Mouse (Mus musculus): Measurements from ENCODE around the gene Sncb. TPM values are rescaled to one million over a fixed set of nuclear protein-coding genes. Genes with fewer than 3 reads are reported as not detected.
"Not testable (repeated sequence)": the region's sequence is repeated elsewhere in the genome, so short reads cannot be mapped to it uniquely, and the experiment has no call there.

Sncb gene
- polyA plus RNA-seq, 1 experiment from 2014 or later: not detected

DNA sequence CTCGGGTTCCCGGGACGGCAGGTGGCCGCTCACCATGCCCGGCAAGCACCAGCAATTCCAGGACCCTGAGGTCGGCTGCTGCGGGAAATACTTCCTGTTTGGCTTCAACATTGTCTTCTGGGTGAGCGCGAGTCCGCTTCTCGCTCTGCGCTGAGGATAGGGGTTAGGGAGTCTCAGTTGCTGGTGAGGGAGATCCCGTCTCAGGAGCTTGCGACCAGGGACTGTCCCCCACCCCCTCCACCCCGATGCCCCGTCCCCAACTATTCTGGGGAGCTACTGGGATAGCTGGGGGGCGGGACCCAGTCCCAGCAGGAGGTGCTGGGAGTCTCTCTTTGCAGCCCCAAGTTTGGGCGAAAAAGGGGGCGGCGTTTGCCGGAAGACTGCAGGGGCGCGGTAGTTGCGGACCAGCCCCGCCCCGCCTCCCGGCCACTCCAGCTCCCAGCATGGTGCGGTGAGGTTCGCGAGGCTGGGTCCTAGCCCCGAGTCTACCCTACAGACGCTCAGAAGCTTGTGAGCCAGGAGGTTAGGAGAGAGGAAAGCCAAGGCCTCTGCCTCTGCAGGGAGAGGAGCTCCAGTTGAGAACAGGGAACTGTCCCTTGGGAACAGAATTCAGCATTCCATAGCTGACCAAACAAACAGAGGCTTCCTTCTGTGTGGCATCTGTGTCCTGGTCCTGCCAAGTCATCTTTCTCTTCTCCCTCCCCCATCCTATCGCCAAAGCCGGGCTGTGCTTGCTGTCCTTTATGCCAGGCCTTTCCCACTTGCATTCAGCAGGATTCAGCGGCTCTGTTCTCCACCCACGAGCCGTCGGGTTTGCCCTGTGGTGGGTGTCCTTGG lies 23.4 kb upstream of the Sncb start:
- 3% methylated on average over 38 of the region's 38 CpGs for WGBS
- DNase-seq (ENCODE audit: low spot score) (peak; percentile 54), ATAC-seq (ENCODE audit: insufficient number of reproducible peaks, low FRiP score, low TSS enrichment, low read depth) (0 out of 2 replicates have a peak, but pooled peaks have one; percentile 12)
- Histone ChIP-seq H3K9ac (ENCODE audit: low read length) (no peak overlapping the region), H3K4me3 (ENCODE audit: low read depth, low read length) (peak overlapping the region; percentile 49), H3K27me3 (ENCODE audit: control insufficient read depth, insufficient read depth, low read length) (peaks cover 24% of the 10 kb centered on the region), H3K9me3 (ENCODE audit: control insufficient read depth, low read length) (no peaks in the 10 kb centered on the region), H3K27ac (replicated peaks; ENCODE audit: low read depth, low read length) (no peak overlapping the region), H3K4me1 (ENCODE audit: control insufficient read depth, insufficient read depth, low read length) (peaks cover 4% of the 10 kb centered on the region; the same call in 1 of the 2 replicates), H3K36me3 (ENCODE audit: control insufficient read depth, insufficient read depth, low read length) (no peaks in the 10 kb centered on the region), H3K4me2 (ENCODE audit: low read depth, severe bottlenecking) (peak overlapping the region; percentile 93)

DNA sequence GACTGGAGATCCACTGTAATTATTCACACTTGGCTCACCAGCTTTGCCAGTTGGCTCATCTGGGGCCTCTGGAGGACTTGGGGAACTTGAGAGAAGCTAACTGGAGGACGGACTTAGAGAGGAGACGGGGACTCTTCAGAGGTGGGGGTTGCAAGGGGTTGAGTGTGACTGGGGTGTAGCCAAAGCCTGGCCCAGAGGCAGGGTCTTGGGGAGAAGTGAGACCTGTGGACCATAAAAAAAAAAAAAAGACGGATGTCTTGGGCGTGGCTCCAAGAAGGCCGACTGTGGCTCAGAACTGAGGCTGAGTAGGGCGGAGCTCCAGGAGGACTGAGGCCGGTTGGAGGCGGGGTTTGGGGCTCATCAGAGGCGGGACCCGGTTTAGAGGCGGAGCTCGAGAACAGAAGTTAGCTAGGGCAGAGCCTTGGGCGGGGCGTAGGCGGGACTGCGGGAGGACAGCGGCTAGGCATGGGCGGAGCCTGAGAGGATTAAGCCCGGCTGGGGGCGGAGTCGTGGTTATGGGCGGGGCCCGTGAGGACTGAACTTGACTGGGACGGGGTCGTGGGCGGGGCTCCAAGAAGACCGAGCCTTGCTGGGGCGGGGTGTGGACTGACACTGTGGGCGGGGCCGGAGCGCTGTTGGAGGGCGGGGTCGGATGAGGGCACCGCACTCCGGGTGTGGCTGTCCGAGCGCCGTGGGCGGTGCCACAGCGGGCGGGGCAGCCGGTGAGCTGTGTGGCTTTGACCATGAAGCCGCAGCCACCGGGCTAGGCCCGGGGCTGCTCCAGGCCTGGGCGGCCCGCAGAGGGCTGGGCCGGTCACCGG lies 22.6 kb upstream of the Sncb start, which contains the start of gene Tspan17:
Gene Tspan17, plus strand, starts transcription at position 638 of the 821 bp plus-strand sequence.
- Histone ChIP-seq H3K9ac (ENCODE audit: low read length) (no peak within 1 kb of the TSS), H3K9me3 (ENCODE audit: control insufficient read depth, low read length) (no peaks in the 10 kb centered on the region), H3K4me3 (ENCODE audit: low read depth, low read length) (peak within 1 kb of the TSS; percentile 49), H3K27ac (replicated peaks; ENCODE audit: low read depth, low read length) (no peak within 1 kb of the TSS), H3K4me2 (ENCODE audit: low read depth, severe bottlenecking) (peak within 1 kb of the TSS; percentile 93), H3K36me3 (ENCODE audit: control insufficient read depth, insufficient read depth, low read length) (no peaks in the 10 kb centered on the region), H3K4me1 (ENCODE audit: control insufficient read depth, insufficient read depth, low read length) (peaks cover 4% of the 10 kb centered on the region; the same call in 1 of the 2 replicates), H3K27me3 (ENCODE audit: control insufficient read depth, insufficient read depth, low read length) (peaks cover 24% of the 10 kb centered on the region)
- 3% methylated on average over 38 of the region's 49 CpGs for WGBS
- peak; percentile 94 for DNase-seq (ENCODE audit: low spot score)
- ATAC-seq (ENCODE audit: insufficient number of reproducible peaks, low FRiP score, low TSS enrichment, low read depth): peak; percentile 71; the same call in 1 of the 2 replicates

DNA sequence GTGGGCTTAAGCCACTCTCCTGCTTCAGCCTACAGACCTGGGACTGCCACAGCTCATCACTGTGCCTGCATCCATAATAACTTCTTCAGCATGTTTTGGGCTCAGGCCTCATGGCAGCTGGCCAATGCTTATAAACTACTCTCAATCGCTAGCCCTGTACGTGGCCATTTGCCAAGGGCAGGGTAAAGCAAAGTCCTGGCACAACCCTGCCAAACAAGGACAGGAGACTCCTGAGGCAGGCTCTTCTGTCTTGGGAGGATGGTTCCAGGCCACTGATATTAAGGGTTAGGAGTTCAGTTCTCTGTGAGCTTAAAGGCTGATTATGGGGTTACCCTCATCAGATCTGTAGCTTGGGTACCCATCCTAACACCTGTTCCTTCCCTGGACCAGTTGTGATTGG lies 21.2 kb upstream of the Sncb start:
- not testable (repeated sequence) for H3K27ac ChIP-seq (replicated peaks; ENCODE audit: low read depth, low read length); ATAC-seq (ENCODE audit: insufficient number of reproducible peaks, low FRiP score, low TSS enrichment, low read depth); H3K36me3 ChIP-seq (ENCODE audit: control insufficient read depth, insufficient read depth, low read length); H3K9me3 ChIP-seq (ENCODE audit: control insufficient read depth, low read length); H3K4me3 ChIP-seq (ENCODE audit: low read depth, low read length); DNase-seq (ENCODE audit: low spot score); H3K4me1 ChIP-seq (ENCODE audit: control insufficient read depth, insufficient read depth, low read length); H3K9ac ChIP-seq (ENCODE audit: low read length); H3K4me2 ChIP-seq (ENCODE audit: low read depth, severe bottlenecking)
- peaks cover 24% of the 10 kb centered on the region for H3K27me3 ChIP-seq (ENCODE audit: control insufficient read depth, insufficient read depth, low read length)
- WGBS: 81% methylated on average over 2 of the region's 2 CpGs

DNA sequence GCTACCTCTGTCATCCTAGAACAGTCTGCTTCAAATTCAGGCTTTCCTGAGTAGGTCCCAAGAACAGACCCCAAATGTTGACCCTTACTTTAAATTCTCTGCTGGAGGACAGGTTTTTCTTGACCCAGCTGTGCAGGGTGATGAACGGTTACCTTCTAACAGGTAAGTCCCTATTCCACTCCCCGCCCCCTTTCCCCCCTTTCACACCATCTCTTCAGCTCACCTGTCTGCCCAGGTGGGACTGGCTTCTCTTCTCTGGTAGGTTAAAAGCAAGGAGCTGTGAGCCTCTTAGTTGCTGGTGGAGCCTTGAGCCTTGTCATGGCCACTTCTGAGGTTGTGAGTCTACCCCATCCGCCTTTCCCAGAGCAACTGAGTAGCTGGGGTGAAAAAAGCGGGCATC lies 17.3 kb upstream of the Sncb start, which contains the start of gene Eif4e1b:
Gene Eif4e1b, plus strand, starts transcription at position 301 of the 400 bp plus-strand sequence.
- no peak for DNase-seq (ENCODE audit: low spot score)
- no peaks in the 10 kb centered on the region for H3K4me1 ChIP-seq (ENCODE audit: control insufficient read depth, insufficient read depth, low read length)
- H3K27ac ChIP-seq (replicated peaks; ENCODE audit: low read depth, low read length): no peak within 1 kb of the TSS
- no peak within 1 kb of the TSS for H3K4me2 ChIP-seq (ENCODE audit: low read depth, severe bottlenecking)
- H3K9ac ChIP-seq (ENCODE audit: low read length): no peak within 1 kb of the TSS
- 94% methylated on average over 4 of the region's 4 CpGs for WGBS
- no peak for ATAC-seq (ENCODE audit: insufficient number of reproducible peaks, low FRiP score, low TSS enrichment, low read depth)
- no peaks in the 10 kb centered on the region for H3K36me3 ChIP-seq (ENCODE audit: control insufficient read depth, insufficient read depth, low read length)
- no peaks in the 10 kb centered on the region for H3K9me3 ChIP-seq (ENCODE audit: control insufficient read depth, low read length)
- H3K27me3 ChIP-seq (ENCODE audit: control insufficient read depth, insufficient read depth, low read length): no peaks in the 10 kb centered on the region
- H3K4me3 ChIP-seq (ENCODE audit: low read depth, low read length): no peak within 1 kb of the TSS

DNA sequence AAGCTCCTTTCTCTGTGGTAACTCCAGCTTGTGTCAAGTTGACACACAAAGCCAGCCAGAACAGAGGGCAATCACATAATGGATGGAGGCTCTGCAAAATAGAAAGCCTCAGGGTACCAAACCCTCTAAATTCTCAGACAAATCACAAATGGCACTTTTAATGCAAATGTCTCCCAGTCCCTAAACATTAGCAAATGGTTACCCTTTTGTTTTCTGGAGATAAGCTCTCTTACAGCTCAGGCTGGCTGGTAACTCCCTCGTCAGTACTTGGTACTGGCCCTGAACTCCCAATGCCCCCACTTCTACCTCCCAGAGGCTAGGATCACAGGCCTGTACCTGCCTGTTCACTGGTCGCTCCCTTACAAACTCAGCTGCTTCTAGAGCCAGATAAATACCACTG lies 16.8 kb upstream of the Sncb start:
- H3K4me3 ChIP-seq (ENCODE audit: low read depth, low read length): no peak overlapping the region
- no peaks in the 10 kb centered on the region for H3K27me3 ChIP-seq (ENCODE audit: control insufficient read depth, insufficient read depth, low read length)
- no peaks in the 10 kb centered on the region for H3K9me3 ChIP-seq (ENCODE audit: control insufficient read depth, low read length)
- no peaks in the 10 kb centered on the region for H3K4me1 ChIP-seq (ENCODE audit: control insufficient read depth, insufficient read depth, low read length)
- no peak overlapping the region for H3K9ac ChIP-seq (ENCODE audit: low read length)
- DNase-seq (ENCODE audit: low spot score) (no peak), ATAC-seq (ENCODE audit: insufficient number of reproducible peaks, low FRiP score, low TSS enrichment, low read depth) (no peak)
- no peaks in the 10 kb centered on the region for H3K36me3 ChIP-seq (ENCODE audit: control insufficient read depth, insufficient read depth, low read length)
- no peak overlapping the region for H3K4me2 ChIP-seq (ENCODE audit: low read depth, severe bottlenecking)
- H3K27ac ChIP-seq (replicated peaks; ENCODE audit: low read depth, low read length): no peak overlapping the region
- 61% methylated on average over 2 of the region's 2 CpGs for WGBS

DNA sequence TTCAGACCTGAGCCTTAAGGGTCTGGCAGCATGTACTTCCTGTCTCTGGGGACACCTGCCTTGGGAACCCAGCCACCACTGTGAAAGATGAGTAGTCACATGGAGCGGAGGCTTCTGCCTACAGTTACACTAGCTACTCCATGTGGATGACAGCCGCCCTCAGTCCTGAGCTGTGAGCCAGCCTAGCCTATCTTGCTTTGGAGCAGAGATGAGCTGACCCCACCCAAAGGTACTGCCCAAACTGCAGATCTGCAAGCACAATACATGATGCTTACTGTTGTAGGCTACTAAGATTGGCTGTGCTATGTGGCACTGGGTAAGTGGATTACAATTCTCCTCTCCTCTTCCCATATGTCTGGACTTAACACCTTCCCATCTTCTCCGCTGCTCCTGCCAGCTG lies 14.7 kb upstream of the Sncb start:
- H3K4me1 ChIP-seq (ENCODE audit: control insufficient read depth, insufficient read depth, low read length): no peaks in the 10 kb centered on the region
- H3K4me2 ChIP-seq (ENCODE audit: low read depth, severe bottlenecking): no peak overlapping the region
- H3K36me3 ChIP-seq (ENCODE audit: control insufficient read depth, insufficient read depth, low read length): no peaks in the 10 kb centered on the region
- no peak overlapping the region for H3K4me3 ChIP-seq (ENCODE audit: low read depth, low read length)
- H3K9me3 ChIP-seq (ENCODE audit: control insufficient read depth, low read length): no peaks in the 10 kb centered on the region
- no peaks in the 10 kb centered on the region for H3K27me3 ChIP-seq (ENCODE audit: control insufficient read depth, insufficient read depth, low read length)
- no peak overlapping the region for H3K27ac ChIP-seq (replicated peaks; ENCODE audit: low read depth, low read length)
- H3K9ac ChIP-seq (ENCODE audit: low read length): no peak overlapping the region
- ATAC-seq (ENCODE audit: insufficient number of reproducible peaks, low FRiP score, low TSS enrichment, low read depth): no peak
- no peak for DNase-seq (ENCODE audit: low spot score)
- 84% methylated on average over 3 of the region's 3 CpGs for WGBS

DNA sequence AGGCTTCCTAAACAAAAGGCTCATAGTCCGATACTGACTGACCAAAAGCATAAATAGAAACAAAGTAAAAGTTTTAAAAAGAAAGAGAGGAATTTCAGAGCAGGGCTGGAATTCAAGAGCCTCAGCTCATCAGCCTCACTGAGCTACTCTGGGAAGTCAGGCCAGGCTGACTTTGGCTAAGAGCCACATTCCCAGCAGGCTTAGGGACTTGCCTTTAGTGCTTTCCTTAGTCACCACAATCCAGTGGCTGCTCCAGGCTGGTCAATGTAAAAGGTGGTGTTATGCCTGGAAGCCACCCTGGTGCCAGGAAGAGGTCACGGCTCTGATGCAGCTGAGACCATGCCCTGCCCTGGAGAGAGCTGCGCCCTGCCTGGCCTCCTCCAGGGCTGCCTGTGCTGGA lies 14.2 kb upstream of the Sncb start:
- H3K4me1 ChIP-seq (ENCODE audit: control insufficient read depth, insufficient read depth, low read length): no peaks in the 10 kb centered on the region
- H3K27me3 ChIP-seq (ENCODE audit: control insufficient read depth, insufficient read depth, low read length): no peaks in the 10 kb centered on the region
- H3K36me3 ChIP-seq (ENCODE audit: control insufficient read depth, insufficient read depth, low read length): no peaks in the 10 kb centered on the region
- H3K9me3 ChIP-seq (ENCODE audit: control insufficient read depth, low read length): no peaks in the 10 kb centered on the region
- H3K9ac ChIP-seq (ENCODE audit: low read length): no peak overlapping the region
- ATAC-seq (ENCODE audit: insufficient number of reproducible peaks, low FRiP score, low TSS enrichment, low read depth) (no peak), DNase-seq (ENCODE audit: low spot score) (no peak)
- H3K4me3 ChIP-seq (ENCODE audit: low read depth, low read length): no peak overlapping the region
- no peak overlapping the region for H3K27ac ChIP-seq (replicated peaks; ENCODE audit: low read depth, low read length)
- H3K4me2 ChIP-seq (ENCODE audit: low read depth, severe bottlenecking): no peak overlapping the region
- WGBS: 91% methylated on average over 3 of the region's 3 CpGs

DNA sequence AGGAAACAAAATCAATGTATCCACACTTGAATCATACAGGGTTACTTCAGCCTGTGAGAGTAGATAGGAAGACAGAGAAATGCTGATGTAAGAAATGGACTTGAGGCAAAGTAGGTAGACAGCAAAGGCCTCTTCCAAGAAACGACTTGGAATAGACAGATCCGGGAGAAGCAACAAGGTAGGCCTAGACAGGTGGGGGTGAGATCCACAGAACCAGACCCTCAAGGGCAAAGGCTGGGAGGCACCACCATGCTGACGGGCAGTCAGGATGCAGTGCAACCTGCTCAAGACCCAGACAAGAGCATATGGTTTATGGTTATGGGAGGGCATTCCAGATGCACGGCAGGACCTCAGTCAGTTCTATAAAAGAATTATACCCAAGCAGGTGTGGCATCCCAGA lies 617 bp upstream of the Sncb start:
- DNase-seq (ENCODE audit: low spot score): no peak
- no peak for ATAC-seq (ENCODE audit: insufficient number of reproducible peaks, low FRiP score, low TSS enrichment, low read depth)
- H3K27ac ChIP-seq (replicated peaks; ENCODE audit: low read depth, low read length): no peak overlapping the region
- no peaks in the 10 kb centered on the region; the same call in 1 of the 2 replicates for H3K4me1 ChIP-seq (ENCODE audit: control insufficient read depth, insufficient read depth, low read length)
- H3K36me3 ChIP-seq (ENCODE audit: control insufficient read depth, insufficient read depth, low read length): no peaks in the 10 kb centered on the region
- 73% methylated on average over 4 of the region's 4 CpGs for WGBS
- no peak overlapping the region for H3K4me2 ChIP-seq (ENCODE audit: low read depth, severe bottlenecking)
- H3K4me3 ChIP-seq (ENCODE audit: low read depth, low read length): no peak overlapping the region
- H3K27me3 ChIP-seq (ENCODE audit: control insufficient read depth, insufficient read depth, low read length): peaks cover 52% of the 10 kb centered on the region
- no peaks in the 10 kb centered on the region for H3K9me3 ChIP-seq (ENCODE audit: control insufficient read depth, low read length)
- H3K9ac ChIP-seq (ENCODE audit: low read length): no peak overlapping the region

All from limb, embryonic 11.5 days (tissue).